Mouse (Mus musculus): Measurements from ENCODE around the gene Tmbim4.

DNA sequence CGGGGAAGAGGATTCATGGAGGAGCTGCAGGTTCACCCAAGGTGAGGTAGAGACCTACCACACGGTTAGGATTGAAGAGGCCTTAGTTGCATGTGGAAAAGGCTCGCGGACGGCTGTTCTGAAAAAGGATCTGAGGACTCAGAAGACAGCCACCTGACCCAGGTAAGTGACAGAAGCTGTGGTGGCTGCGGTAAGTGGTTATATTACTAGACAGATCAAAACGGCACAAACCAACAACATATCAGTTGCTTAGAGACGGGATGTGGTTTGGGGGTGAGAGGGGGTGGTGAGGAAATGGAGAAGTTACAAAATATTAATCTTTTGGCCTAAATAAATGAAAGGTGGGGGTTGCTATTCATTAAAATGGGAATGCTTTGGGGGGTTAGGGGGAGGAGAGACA lies 8.1 kb upstream of the Tmbim4 start:
- no peak for TF ChIP-seq CTCF (IDR thresholded peaks at IDR 0.05; ENCODE audit: low read depth)
- no peak for TF ChIP-seq EP300 (optimal IDR thresholded peaks at IDR 0.05)
